Mouse (Mus musculus): ENCODE results near the gene Tmppe.

Tmppe gene

GRCm38 (mm10) chr9:114395258-114395657 is 5.6 kb upstream of the Tmppe start:
- no peak for DNase-seq

- no peak for DNase-seq
These were observed 1.2 kb upstream of the Tmppe start for GRCm38 (mm10) chr9:114399680-114400079.

GRCm38 (mm10) chr9:114400588-114400948 is 337 bp upstream of the Tmppe start:
- no peak for DNase-seq

GRCm38 (mm10) chr9:114401685-114402080 is 778 bp downstream of the Tmppe start:
- peak; percentile 44 for DNase-seq

- DNase-seq: no peak
These were observed 6.8 kb downstream of the Tmppe start for GRCm38 (mm10) chr9:114407676-114408075.

GRCm38 (mm10) chr9:114410313-114410862 is 9.5 kb downstream of the Tmppe start:
- no peak for DNase-seq

GRCm38 (mm10) chr9:114411295-114411694 is 10.4 kb downstream of the Tmppe start:
- DNase-seq: no peak

GRCm38 (mm10) chr9:114412406-114412805 is 11.5 kb downstream of the Tmppe start:
- no peak for DNase-seq

GRCm38 (mm10) chr9:114413866-114414265 is 13.0 kb downstream of the Tmppe start:
- no peak for DNase-seq

GRCm38 (mm10) chr9:114415701-114416100 is 14.8 kb downstream of the Tmppe start:
- peak; percentile 39 for DNase-seq

GRCm38 (mm10) chr9:114416646-114417517 is 16.0 kb downstream of the Tmppe start:
- DNase-seq: no peak

GRCm38 (mm10) chr9:114418187-114418586 is 17.3 kb downstream of the Tmppe start:
- DNase-seq: no peak

- DNase-seq: no peak
These were observed 19.5 kb downstream of the Tmppe start for GRCm38 (mm10) chr9:114420443-114420842.

- DNase-seq: no peak
These were observed 20.1 kb downstream of the Tmppe start for GRCm38 (mm10) chr9:114421045-114421444.

GRCm38 (mm10) chr9:114421797-114422196 is 20.9 kb downstream of the Tmppe start:
- no peak for DNase-seq

GRCm38 (mm10) chr9:114425576-114425975 is 24.7 kb downstream of the Tmppe start:
- no peak for DNase-seq

GRCm38 (mm10) chr9:114426201-114426600 is 25.3 kb downstream of the Tmppe start:
- DNase-seq: no peak

GRCm38 (mm10) chr9:114427425-114427824 is 26.5 kb downstream of the Tmppe start:
- no peak for DNase-seq

- DNase-seq: no peak
These were observed 27.4 kb downstream of the Tmppe start for GRCm38 (mm10) chr9:114428103-114428834.

GRCm38 (mm10) chr9:114435668-114436067 is 34.8 kb downstream of the Tmppe start:
- no peak for DNase-seq

GRCm38 (mm10) chr9:114440548-114440947 is 39.6 kb downstream of the Tmppe start:
- DNase-seq: no peak

GRCm38 (mm10) chr9:114442225-114442624 is 41.3 kb downstream of the Tmppe start:
- DNase-seq: no peak

GRCm38 (mm10) chr9:114442893-114443292 is 42.0 kb downstream of the Tmppe start:
- no peak for DNase-seq

GRCm38 (mm10) chr9:114443351-114443750 is 42.4 kb downstream of the Tmppe start:
- DNase-seq: no peak
